Mouse (Mus musculus) yolk sac, embryonic 10.5 days (tissue): Measurements from ENCODE around the gene Armc7.
"Not testable (repeated sequence)": the region's sequence is repeated elsewhere in the genome, so short reads cannot be mapped to it uniquely, and the experiment has no call there.

Experiments
- DNase-seq: peaks from one replicate; pipeline ENCODE4 v3.0.0-alpha.2; 2017; ENCODE audit warnings: low spot score

The Armc7 gene

DNA sequence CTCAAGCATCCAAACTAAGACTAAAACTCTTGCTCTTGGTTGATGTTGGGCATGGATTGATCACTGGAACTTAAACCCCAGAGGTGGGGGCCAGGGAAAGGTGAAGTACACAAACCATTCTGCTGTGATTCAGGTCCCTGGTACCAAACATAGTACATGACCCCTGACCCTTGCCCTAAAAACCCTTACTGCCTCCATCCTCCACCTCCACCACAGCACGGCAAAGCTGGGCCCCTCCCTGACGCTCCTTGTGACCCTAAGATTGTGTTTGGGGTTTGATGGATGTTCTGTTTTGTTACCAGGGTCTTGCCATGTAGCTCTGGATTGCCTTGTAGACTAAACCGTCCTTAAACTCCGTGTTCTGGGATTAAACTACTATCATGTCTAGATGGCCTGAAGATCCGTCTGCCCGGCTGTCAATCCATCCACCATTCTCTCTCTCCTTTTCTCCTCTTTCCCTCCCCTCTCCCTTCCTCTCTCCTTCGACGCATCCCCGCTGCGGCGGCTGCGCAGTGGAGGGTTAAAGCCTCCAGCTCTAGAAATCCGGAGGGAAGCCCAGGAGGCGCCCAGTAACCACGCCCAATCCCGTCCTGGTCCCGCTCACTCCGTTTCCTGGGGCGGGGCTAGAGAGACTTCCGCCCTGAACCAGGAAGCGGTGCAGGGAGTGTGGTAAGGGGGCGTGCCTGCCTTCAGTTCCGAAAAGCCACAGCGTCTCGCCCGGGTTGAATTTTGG, at the start of gene Armc7:
Gene Armc7 (plus strand): TSS at position 643 of the 733 bp plus-strand sequence.
- DNase-seq, result peak; percentile 94

DNA sequence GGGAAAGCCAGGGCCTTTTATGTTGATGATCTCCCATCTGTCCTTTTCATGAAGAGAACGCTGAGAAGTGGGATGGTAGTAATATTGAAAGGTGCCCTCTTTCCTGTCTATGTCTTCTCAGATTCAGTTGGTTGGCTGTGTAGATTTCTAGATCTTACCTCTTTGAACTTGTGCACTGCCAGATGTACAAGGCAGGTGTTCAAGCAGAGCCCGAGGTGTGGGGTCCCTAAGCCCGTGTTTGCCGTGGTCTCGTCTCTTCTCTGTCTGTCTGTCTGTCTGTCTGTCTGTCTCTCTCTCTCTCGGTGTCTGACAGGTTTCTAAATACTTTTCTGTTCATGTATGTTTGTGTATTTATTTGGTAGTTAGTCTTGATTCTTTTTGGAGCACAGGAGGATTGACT, 49.8 kb upstream of the Armc7 start:
- DNase-seq, result no peak

DNA sequence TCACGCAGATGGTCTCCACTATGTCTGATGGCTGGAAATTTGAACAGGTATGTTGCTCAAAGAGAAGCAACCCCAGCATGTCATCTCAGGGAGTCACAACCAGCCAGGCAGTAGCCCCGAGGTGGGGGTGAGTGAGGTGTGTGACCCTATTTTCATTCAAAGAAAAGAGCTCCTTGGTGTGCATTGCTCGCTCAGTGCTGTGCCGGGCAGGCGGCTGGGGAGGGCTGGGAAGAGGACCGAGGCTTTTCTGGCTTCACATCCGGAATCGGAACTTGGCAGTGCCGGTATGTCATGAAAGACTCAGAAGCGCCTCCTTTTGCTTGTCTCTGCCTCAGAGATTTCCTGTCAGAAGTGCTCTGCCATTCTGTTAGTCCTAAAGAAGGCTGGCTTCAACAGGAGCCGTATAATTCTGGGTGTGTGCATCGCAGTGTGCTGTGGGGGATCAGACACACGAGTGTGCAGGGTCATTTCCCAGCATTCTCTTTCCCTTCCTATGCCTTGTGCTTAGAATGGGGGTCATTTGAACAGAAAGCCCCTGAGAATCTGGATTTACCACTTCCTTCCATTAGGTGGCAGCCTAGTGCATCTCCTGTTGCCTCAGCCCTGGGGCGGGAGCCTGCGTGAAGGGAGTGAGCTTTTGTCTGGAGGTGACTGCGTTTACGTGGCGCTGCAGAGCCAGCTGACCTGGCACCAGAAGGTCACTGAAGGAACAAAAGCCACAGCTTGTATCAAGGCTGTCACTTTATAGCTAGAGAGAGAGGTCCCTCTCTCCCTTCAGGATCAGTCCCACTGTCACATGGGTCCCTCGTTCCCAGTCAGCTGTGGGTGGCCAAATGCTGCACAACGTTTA, 47.8 kb upstream of the Armc7 start:
- peak; percentile 77 for DNase-seq

DNA sequence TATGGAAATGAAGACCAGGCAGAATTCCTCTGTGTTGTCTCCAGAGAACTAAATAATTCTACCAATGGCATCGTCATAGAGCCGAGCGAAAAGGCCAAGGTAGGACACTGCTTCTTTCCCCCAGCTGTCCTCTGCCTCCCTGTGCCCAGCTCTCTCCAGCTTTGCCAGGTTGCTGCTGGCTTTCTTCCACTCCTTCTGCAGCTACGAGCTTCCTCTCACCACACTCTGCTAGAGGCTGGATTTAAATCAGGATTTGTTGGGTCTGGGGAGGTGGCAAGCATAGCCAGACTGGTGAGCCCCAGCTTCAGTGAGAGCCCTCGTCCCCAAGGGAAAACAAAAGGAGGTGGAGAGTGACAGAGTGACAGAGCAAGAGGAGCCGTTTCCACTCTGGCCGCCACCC, 46.2 kb upstream of the Armc7 start:
- no peak for DNase-seq

DNA sequence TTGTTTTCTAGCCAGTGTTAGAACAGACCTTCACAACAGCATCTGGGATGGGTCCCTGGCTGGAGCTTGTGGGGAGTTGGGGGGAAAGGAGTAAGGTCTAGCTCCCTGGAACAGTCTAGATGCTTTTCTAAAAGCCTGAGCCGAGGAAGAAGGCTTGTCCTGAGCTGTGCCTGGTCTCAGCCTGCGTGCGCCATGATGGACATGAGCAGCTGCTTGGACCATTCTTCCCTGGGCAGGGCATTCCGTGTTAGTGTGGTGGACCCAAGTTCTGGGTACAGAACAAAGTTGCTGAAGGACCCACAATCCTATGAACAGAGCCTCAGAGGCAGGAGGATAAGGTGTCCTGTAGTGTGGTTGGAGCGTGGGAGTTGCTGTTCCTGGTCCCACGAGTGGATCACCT, 44.9 kb upstream of the Armc7 start:
- no peak for DNase-seq

DNA sequence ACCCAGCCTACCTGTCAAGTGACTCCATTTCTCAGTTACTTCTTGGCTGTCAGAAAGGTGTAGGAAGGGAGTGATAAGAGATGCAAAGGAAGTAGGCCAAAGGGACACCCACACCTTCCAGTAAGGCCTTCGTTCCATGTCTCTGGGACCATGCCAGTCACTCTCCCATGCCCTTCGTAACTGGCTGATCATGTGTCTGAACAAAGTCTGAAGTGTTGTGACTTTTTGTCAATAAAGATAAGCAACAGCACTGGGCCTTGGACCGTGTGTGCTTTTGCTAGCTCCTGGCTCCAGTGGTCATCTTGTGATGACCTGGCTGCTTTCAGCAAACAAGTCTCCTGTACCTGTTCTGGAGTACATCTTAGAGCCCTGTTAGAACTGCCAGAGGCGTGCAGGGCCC, 42.7 kb upstream of the Armc7 start:
- no peak for DNase-seq

DNA sequence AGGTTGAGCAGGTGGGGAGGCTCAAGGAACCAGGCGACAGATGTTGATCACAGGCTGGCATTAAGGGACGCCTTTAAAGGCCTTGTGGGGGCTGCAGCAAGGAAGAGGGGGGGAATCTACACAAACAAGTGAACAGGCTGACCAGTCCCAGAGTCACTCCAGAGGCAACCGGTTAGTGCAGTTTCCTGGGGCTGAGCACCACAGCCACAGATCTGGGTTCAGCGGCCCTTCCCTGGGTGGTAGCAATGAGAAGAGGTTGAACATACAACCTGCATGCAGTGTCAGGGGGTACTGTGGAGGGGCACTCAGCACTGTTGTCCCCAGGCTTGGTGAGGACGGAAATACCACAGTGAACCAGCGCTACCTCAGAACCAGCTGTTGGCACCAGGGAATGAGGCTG, 42.1 kb upstream of the Armc7 start:
- no peak for DNase-seq

DNA sequence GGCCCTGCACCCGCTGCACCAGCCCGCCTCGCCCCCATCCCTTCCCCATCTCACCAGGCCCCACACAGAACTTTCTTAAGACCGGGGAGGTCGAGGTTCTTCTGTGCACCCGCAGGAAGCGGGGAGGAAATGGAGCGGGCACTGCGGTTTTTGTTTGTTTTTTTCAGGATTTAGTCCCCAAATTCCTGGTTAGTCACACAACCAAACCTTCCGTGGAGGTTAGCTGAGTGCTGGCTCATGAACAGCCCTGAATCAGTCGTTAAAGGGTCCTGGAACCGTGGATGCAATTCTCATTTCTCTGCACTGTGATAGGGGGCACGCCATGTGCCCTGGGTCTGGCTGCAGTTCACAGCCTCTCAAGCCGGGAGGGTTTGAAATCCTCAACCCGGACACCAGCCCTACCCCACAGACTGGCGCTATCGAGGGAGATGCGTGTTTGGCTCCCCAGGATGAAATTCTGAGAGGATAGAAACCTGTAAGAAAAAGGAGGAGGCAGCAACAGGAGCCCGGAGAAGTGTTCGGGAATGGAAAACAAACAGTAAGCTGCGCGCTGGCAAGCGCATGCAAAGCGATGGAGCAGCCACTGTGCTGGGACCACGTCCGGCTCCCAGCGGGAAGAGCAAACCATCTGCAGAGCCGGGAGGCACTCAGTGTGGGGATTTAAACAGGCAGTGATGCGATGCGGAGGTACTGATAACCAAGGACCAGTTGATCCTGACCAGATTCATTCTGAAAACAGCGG, 39.7 kb upstream of the Armc7 start:
- DNase-seq, result no peak

DNA sequence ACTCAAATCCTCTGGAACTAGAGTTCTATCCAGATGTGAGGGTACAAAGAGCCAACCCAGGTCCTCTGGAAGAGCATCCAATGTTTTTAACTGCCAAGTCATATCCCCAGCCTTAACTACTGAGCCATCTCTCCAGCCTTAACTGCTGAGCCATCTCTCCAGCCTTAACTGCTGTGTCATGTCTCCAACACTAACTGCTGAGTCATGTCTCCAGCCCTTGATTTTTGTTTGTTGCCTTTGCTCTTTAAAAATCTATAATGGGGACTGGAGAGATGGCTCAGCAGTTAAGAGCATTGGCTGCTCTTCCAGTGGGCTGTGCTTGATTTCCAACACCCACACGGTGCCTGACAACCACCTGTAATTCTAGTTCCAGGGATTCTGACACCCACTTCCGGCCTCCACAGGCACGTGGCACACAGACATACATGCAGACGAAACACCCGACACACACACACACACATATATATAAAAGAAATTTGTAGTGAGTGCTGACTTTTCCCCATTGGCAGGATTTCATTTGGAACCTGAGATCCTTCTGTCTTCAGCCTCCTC, 37.8 kb upstream of the Armc7 start:
- no peak for DNase-seq

DNA sequence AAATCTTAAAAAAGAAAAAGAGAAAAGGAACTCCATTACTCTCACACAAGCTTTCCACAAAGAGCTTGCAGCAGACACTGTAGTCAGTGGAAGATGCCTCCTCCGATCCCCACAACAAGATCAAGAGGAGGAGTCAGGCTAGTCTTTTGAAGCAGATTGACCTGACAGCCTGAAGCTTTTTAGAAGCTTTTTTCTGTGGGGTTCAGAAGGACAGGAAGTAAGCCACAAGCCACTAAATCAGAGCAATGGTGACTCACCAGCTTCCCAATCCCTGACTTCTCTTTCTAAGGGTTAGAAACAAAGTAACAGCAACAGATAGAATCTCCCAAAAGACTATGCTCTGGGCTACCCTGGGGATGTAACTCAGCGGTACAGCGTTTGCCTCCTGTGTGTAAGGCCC, 36.1 kb upstream of the Armc7 start:
- DNase-seq, result no peak

DNA sequence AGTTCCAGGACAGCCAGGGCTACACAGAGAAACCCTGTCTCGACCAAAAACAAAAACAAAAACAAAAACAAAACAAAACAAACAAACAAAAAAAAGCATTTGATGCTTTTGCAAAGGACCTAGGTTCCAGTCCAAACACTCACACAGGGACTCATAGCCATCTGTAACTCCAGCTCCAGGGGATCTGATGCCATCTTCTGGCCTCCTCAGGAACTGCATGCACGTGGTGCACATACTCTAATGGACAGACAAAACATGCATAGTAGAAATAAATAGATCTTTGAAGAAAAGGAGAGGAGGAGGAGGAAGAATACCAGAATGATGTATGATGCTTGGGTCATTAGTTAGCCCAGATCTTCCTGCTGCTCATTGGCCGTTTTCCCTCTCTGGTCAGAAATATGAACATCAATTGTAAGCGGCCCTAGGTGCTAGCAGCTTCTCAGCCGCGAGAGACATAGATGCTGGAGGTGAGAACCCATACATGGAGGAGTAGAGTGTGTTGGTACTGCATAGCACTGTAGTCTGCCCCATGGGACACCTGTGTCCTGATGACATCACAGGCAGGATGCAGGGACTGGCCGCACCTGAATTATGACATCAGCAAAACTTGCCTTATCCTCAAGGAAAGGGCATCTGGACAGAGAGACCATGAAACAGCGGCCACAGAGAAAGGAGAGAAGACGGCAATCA, 35.4 kb upstream of the Armc7 start, which contains the start of gene Trim80:
Gene Trim80 (plus strand): TSS at position 640 of the 690 bp plus-strand sequence.
- DNase-seq, result no peak

DNA sequence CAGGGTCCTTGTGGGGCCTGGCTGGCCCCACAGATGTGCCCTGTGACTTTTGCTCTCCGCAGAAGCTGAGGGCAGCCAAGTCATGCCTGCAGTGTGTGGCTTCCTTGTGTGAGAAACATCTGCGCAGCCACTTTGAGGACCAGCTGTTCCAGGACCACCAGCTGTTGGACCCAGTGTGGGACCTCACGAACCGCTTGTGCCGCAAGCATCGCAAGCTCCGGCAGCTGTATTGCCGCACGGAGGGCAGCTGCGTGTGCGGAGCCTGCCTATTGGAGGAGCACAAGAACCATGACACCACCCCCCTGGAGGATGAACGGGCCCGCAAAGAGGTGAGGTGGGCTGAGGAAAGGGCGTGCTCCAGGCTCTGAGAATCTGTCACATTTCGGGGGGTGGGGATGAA, 34.0 kb upstream of the Armc7 start:
- no peak for DNase-seq

DNA sequence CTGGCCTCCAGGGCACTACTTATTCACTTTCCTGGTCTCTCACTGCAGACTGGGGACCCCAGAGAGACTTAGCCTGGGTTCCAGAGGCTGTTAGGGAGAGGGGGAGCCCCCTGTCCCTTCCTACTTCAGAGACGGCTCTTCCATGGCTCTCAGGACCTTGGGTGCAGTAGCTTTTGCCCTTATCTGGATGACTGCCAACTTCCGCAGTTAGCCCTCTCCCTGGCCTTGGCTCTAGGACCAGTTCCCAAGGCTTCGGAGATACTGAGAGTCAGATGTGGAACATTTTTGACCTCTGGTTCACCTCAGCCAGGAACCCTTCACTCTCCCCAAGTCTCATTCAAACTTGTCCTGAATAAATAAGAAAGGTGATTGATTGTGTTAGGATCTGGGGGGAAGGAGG, 28.6 kb upstream of the Armc7 start:
- no peak for DNase-seq

DNA sequence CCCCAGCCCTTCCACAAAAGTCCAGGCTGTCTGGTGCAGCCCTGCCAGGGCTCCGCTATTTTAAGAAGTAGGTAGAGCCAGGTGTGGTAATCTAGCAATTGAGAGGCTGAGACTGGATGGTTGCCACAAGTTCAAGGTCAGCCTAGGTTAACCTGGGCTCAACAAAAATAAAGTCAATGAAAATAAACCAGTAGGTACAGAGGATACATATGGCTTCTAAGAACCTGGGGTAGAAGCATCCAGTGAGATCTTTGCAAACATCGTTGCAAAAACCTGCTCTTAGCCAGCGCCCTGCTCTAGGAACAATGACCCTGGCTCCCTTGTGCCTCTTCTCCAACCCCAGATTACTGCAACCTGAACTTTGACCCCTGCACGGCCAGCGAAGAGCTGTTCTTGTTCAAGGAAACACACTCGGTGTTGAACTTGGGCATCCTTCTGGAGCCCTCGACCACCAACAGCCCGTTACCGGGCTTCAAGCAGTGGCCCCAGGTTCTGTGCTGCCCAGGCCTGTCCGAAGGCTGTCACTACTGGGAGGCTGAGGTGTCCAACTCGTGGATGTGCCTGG, 28.1 kb upstream of the Armc7 start:
- DNase-seq, result peak; percentile 81

DNA sequence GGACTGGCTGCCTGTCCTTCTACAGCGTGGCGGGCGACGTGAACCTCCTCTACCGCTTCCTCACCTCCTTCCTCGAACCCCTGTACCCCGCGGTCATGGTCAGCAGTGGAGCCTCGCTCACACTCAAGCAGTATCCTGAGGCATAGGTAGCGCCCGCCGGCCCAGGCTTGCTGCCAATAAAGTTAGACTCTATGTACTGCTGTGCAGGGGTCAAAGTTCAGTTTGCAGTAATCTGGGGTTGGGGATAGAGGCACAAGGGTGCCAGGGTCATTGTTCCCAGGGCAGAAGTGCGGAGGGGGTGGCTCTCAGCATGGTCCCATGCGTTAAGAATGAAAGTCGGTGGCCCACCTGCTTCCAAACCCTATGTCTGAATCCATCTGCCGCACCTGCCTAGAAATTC, 27.4 kb upstream of the Armc7 start:
- peak; percentile 68 for DNase-seq

DNA sequence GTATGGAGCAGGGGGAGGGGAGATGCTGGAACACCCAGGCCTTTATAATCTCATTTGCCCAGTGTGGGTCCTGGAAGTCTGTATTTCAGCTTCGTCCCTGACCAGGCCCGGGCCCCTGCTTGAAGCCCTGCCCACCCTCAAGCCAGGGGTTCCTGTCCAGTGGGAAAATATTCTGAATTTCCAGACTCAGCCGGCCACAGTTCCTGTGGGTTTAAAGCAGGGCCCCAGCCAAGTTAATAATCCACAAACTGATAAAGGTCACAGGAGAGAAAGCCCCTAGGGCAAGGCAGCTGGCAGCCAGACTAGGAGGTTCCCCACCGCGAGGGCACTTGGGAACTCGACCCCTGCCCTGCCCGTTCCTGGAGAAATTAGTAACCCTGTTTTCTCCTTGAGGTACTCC, 26.5 kb upstream of the Armc7 start:
- DNase-seq, result peak; percentile 73

DNA sequence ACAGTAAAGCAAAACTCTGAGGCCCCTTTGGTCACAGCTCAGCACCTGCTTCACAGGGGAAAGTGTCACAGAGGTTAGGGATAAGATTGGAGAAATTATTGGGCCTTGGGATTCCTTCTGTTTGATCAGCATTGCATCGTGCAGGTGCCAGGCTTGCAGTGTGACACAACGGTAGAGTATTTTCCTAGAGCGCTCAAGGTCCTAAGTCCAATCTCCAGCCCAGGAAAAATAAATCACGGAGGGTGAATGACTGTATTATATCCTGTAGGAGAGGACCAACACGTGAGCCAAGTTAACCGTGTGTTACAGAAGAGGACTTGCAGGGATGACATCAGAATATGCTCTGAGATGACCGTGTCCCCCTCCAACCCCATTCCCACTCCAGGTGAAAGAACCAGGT, 25.3 kb upstream of the Armc7 start:
- no peak for DNase-seq

DNA sequence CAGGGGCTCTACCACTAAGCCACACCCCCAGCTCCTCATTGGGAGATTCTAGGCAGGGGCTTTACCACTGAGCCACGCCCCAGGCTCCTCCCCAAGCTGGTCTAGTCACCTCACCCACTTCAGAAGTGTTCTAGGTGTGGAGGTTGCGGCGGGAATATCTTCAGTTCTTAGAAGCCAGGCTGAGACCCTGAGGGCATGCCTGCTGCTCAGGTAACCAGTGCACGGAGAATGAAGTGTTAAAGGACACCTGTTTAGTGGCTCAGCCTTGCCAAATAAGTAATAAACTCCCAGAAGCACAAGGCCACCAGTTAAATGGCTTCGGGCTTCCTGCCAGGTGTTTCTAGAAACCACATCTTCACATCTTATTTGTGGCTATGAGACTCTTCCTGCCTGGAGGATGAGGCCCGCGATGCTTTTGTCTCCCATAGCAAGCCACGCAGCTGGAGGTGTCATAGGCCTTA, 23.7 kb upstream of the Armc7 start:
- DNase-seq, result no peak

DNA sequence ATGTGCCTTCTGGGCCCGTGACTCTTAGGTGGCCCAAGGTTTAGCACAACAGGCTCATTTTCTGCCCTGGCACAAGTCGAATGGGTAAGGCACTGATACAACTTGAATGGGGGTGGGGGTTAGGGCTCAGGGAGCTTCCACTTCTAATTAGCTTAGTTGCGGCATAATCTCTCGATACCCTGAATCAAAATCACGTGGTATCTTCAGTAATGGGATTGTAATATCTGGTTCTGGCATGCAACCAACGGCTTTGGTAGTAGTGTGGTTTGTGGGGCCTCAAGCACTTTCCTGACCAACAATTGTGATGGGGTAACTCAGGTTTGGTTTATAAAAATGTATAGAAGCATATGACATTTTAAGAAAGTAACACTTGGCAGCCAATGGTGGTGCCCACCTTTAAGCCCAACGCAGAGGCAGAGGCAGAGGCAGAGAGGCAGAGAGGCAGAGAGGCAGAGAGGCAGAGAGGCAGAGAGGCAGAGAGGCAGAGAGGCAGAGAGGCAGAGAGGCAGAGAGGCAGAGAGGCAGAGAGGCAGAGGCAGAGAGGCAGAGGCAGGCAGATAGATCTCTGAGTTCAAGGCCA, 23.1 kb upstream of the Armc7 start:
- DNase-seq, result no peak

DNA sequence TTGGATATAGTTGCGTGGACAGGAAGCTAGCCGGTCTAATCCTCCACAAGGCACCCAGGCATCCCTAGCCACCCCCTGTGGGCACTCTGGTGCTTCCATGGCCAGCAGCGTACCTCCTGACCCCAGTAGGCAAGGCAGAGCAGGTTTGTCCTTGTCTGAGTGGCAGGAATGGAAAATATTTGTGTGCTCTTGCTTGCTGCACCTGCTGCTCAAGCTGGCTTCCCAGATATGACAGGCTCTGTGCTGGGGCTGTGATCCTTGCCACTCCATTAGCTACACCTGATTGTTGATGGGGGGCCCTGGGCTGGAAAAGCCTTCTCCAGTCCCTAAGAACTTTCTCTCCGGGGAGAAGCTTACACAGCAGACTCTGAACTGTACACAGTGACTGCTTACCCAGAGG, 22.2 kb upstream of the Armc7 start:
- no peak for DNase-seq

DNA sequence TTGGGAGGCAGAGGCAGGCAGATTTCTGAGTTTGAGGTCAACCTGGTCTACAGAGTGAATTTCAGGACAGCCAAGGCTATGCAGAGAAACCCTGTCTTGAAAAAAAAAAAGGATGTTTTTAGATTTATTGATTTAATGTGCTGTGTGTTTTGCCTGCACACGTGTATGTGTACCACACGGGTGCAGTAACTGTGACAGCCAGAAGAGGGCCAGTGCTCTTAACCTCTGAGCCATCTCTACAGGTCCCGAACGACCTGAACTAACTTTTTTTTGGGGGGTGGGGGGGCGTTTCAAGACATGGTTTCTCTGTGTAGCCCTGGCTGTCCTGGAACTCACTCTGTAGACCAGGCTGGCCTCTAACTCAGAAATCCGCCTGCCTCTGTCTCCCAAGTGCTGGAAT, 20.6 kb upstream of the Armc7 start:
- DNase-seq, result not testable (repeated sequence)
